Mouse (Mus musculus) heart, postnatal 0 days (tissue): Measurements from ENCODE around the gene Cntrl. TPM values are rescaled to one million over a fixed set of nuclear protein-coding genes. Genes with fewer than 3 reads are reported as not detected.
A peak's percentile ranks its signal among the peaks of the same experiment; 100 is the strongest.

Experiments used
- ATAC-seq: fragments of 200-750 bp; cut with Nextera tagmentation; 2 replicates; pipeline ENCODE4 v1.8.0; 2017; ENCODE audit warnings: low read depth, moderate number of reproducible peaks, moderate library complexity; ENCODE audit not compliant: insufficient read depth
- DNase-seq: peaks from one replicate; pipeline ENCODE4 v3.0.0-alpha.2; 2016; ENCODE audit warnings: low spot score
- H3K27ac ChIP-seq: fragments of 300-500 bp; sonication (generic); 2 replicates; pipeline ENCODE4 v1.5.1; 2014; ENCODE audit warnings: low read depth, mild to moderate bottlenecking
- H3K27me3 ChIP-seq: fragments of 300-500 bp; sonication (generic); 2 replicates; pipeline ENCODE4 v1.6.1; 2014; ENCODE audit warnings: low read length, mixed read lengths; ENCODE audit not compliant: control insufficient read depth, insufficient read depth
- H3K36me3 ChIP-seq: fragments of 300-500 bp; sonication (generic); replicated peaks from 2 replicates; pipeline ENCODE4 v1.6.1; 2014; ENCODE audit warnings: low read length, mixed read lengths; ENCODE audit not compliant: control insufficient read depth, insufficient read depth
- H3K4me1 ChIP-seq: fragments of 300-500 bp; sonication (generic); 2 replicates; pipeline ENCODE4 v1.6.1; 2014; ENCODE audit warnings: antibody characterized with exemption; ENCODE audit not compliant: control insufficient read depth, insufficient read depth
- H3K4me2 ChIP-seq: fragments of 300-500 bp; sonication (generic); 2 replicates; pipeline ENCODE4 v1.6.1; 2014; ENCODE audit warnings: low read depth, mild to moderate bottlenecking, low read length, moderate library complexity
- H3K4me3 ChIP-seq: fragments of 300-500 bp; sonication (generic); 2 replicates; pipeline ENCODE4 v1.5.1; 2014; ENCODE audit warnings: low read depth, low read length
- H3K9ac ChIP-seq: fragments of 300-500 bp; sonication (generic); replicated peaks from 2 replicates; pipeline ENCODE4 v1.6.1; 2014; ENCODE audit warnings: low read depth, low read length, mixed read lengths
- H3K9me3 ChIP-seq: fragments of 300-500 bp; sonication (generic); replicated peaks from 2 replicates; pipeline ENCODE4 v1.6.1; 2016; ENCODE audit warnings: low read length; ENCODE audit not compliant: control insufficient read depth
- CTCF ChIP-seq: IDR thresholded peaks from 2 replicates; pipeline ENCODE4 v1.5.1; 2016; ENCODE audit warnings: antibody characterized with exemption, control low read depth, low read depth
- EP300 ChIP-seq: IDR thresholded peaks from 2 replicates; pipeline ENCODE4 v1.6.1; 2016; ENCODE audit warnings: antibody characterized with exemption, low read depth
- WGBS: fragments of 180-500 bp; shearing (Covaris S2); extraction: QIAGEN DNeasy Blood & Tissue Kit; methylation state at CpG from one replicate; pipeline ENCODE4 v1.1.7; 2014; 5-methylcytosine and 5-hydroxymethylcytosine counted together
- polyA plus RNA-seq: library from polyadenylated mRNA; unstranded; fragments of >200 nt; fragmentation: Nextera tagmentation; extraction: Ambion mirVana; gene quantifications from 2 replicates; pipeline ENCODE4 v1.2.1, GENCODE M21; 2015
- total RNA-seq: library from RNA; depleted of rRNA; stranded (reverse); fragments of >200 nt; gene quantifications from 2 replicates; pipeline ENCODE4 v1.2.3, GENCODE M21; 2014; ENCODE audit warnings: low replicate concordance

Cntrl gene
- total and polyA plus RNA-seq, 2 experiments from 2014 or later, result 5.8 to 8.6 TPM

GRCm38 (mm10) chr2:35175281-35176065 is 66.2 kb downstream of the Cntrl start:
- TF ChIP-seq EP300 (no peak), CTCF (no peak)
- H3K27me3 ChIP-seq, result no peaks in the 10 kb centered on the region
- ATAC-seq, result no peak
- no peak overlapping the region for H3K4me2 ChIP-seq
- 85% methylated on average over 12 of the region's 12 CpGs for WGBS
- H3K4me3 ChIP-seq, result no peak overlapping the region
- peaks cover 91% of the 10 kb centered on the region for H3K36me3 ChIP-seq
- peaks cover 4% of the 10 kb centered on the region; the same call in 1 of the 2 replicates for H3K4me1 ChIP-seq
- no peaks in the 10 kb centered on the region for H3K9me3 ChIP-seq
- H3K27ac ChIP-seq, result no peak overlapping the region
- no peak for DNase-seq
- H3K9ac ChIP-seq, result no peak overlapping the region

- no peak for DNase-seq
- WGBS, result 59% methylated on average over 3 of the region's 3 CpGs
- H3K9me3 ChIP-seq, result no peaks in the 10 kb centered on the region
- H3K27me3 ChIP-seq, result no peaks in the 10 kb centered on the region
- no peak for ATAC-seq
- no peak overlapping the region for H3K27ac ChIP-seq
- TF ChIP-seq EP300, result no peak
- no peak for TF ChIP-seq CTCF
- H3K9ac ChIP-seq, result no peak overlapping the region
- H3K36me3 ChIP-seq, result peaks cover 91% of the 10 kb centered on the region
- no peak overlapping the region for H3K4me3 ChIP-seq
- H3K4me2 ChIP-seq, result no peak overlapping the region
- no peaks in the 10 kb centered on the region for H3K4me1 ChIP-seq
Observed at GRCm38 (mm10) chr2:35178153-35178552, 68.9 kb downstream of the Cntrl start.

- ATAC-seq (peak; percentile 89), DNase-seq (peak; percentile 46)
- whole genome bisulfite sequencing, result 41% methylated on average over 6 of the region's 6 CpGs
- Histone ChIP-seq H3K9me3 (no peaks in the 10 kb centered on the region), H3K4me1 (peaks cover 4% of the 10 kb centered on the region; the same call in 1 of the 2 replicates), H3K4me3 (no peak overlapping the region), H3K27ac (peak overlapping the region; percentile 69), H3K4me2 (no peak overlapping the region), H3K9ac (no peak overlapping the region), H3K27me3 (no peaks in the 10 kb centered on the region), H3K36me3 (peaks cover 74% of the 10 kb centered on the region)
- TF ChIP-seq CTCF (no peak), EP300 (no peak; the same call in none of the 2 replicates)
Observed at GRCm38 (mm10) chr2:35183115-35183673, 73.9 kb downstream of the Cntrl start.

GRCm38 (mm10) chr2:35188929-35189328 is 79.6 kb downstream of the Cntrl start:
- no peaks in the 10 kb centered on the region for H3K27me3 ChIP-seq
- TF ChIP-seq EP300 (no peak), CTCF (no peak)
- DNase-seq (no peak), ATAC-seq (no peak)
- H3K36me3 ChIP-seq, result peaks cover 46% of the 10 kb centered on the region
- H3K27ac ChIP-seq, result no peak overlapping the region
- H3K4me1 ChIP-seq, result peaks cover 4% of the 10 kb centered on the region; the same call in 1 of the 2 replicates
- no peak overlapping the region for H3K4me2 ChIP-seq
- no peak overlapping the region for H3K4me3 ChIP-seq
- H3K9ac ChIP-seq, result no peak overlapping the region
- H3K9me3 ChIP-seq, result no peaks in the 10 kb centered on the region
- 69% methylated on average over 5 of the region's 5 CpGs for WGBS

- no peak for DNase-seq
- Histone ChIP-seq H3K9ac (no peak overlapping the region), H3K4me3 (no peak overlapping the region), H3K27ac (no peak overlapping the region), H3K9me3 (no peaks in the 10 kb centered on the region), H3K4me1 (peaks cover 20% of the 10 kb centered on the region), H3K36me3 (peaks cover 17% of the 10 kb centered on the region), H3K4me2 (no peak overlapping the region), H3K27me3 (no peaks in the 10 kb centered on the region)
- 78% methylated on average over 1 of the region's 1 CpGs for WGBS
- TF ChIP-seq EP300 (no peak), CTCF (no peak)
- no peak for ATAC-seq
Observed at GRCm38 (mm10) chr2:35193976-35194375, 84.7 kb downstream of the Cntrl start.
